Mouse (Mus musculus) retina, postnatal 1 day (tissue): ENCODE measurements at regions not wholly inside any gene's neighbourhood (a gene's known extent, or its start where the extent isn't known, plus 50 kb on each side); places are given as distances from the start of the nearest gene placed in this dataset.

Experiments
- DNase-seq: peaks from one replicate; pipeline ENCODE4 v3.0.0-alpha.2; 2012

DNA sequence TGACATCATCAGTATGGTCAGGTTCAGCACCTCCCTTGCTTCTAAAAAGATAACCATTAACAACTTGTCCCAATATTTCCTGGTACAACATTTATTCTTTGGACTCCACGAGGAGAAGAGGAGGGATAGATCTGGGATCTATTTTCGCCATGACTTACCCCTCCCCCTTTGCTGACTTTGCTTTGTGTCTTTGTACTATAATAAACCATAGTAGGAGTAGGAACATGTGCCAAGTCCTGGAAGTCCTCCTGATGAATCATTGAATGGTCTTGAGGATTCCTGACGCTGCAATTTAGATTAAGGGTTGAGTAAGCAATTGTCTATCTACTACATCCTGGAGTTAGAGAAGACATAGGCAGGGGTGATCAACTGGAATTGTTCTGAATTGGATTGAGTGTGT is 71.2 kb downstream of the Rbm11 start:
- no peak for DNase-seq

GRCm38 (mm10) chr16:75667589-75667988 is 74.9 kb downstream of the Rbm11 start:
- no peak for DNase-seq

GRCm38 (mm10) chr16:75672112-75672511 is 79.5 kb downstream of the Rbm11 start:
- no peak for DNase-seq

DNA sequence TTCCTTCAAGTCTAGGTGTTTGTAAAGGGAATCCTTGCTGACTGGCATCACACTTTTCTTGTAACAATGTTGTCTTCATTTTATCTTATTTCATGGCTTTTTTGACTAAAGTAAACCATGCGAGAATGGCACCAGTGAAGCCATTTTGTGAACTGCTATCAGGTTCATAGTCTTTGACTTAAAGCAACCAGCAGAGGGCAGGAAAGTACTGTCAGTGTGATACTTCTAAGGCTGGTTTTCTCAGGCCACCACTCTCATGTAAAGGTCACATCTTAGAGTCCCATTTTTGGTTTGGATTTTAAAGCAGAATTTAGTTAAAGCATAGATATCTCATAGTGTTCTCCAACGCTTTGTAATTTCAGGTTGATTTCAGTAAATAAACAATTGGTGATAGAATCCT is 83.2 kb downstream of the Rbm11 start:
- DNase-seq, result peak; percentile 80

GRCm38 (mm10) chr16:75677180-75677579 is 84.5 kb downstream of the Rbm11 start:
- DNase-seq, result no peak
